Mouse (Mus musculus): ENCODE data around the gene Slc35e3.

DNA sequence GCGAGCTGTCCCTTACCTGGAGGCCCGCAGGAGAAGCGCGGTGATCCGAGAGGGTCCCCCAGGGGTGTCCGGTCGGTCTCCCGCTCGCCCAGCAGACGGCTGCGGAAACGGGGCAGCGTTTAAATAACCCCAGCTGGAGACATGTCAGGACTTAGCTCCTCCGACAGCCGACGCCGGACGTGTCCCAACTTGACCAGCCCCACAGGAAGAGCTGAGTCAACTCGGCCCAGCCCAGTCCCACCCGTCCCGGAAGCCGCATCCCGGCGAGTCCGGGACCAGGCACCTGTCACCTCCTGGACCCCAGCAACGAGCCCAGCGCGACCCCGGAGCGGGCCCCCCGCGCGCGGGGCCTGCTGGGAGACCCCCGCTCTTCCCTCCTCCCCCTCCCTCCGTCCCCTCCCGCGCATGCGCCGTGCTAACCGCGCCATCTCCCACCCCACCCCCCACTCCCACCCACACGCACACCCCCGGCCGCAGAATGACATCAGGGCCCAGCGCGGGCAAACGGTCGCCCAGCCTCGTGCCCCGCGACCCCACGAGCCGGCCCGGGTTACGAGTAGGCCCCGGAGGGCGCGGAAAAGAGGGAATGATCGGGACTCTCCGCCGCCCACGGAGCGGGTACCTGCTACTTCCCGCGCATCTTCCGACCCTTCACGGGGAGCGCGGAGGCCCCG, 36.1 kb downstream of the Slc35e3 start:
- TF ChIP-seq CTCF (IDR thresholded peaks at IDR 0.05; ENCODE audit: low read depth) (no peak), EP300 (IDR thresholded peaks at IDR 0.05; ENCODE audit: low read depth) (no peak)

Measured in liver, postnatal 0 days (tissue).